Mouse (Mus musculus) adipose tissue, adult 10 weeks (tissue): ENCODE data around the gene Olfr551. TPM values are rescaled to one million over a fixed set of nuclear protein-coding genes. Genes with fewer than 3 reads are reported as not detected.

ENCODE experiments used
- polyA plus RNA-seq: library from polyadenylated mRNA; stranded (reverse); fragments of 350-450 nt; fragmentation: Illumina TruSeq; extraction: RNeasy Lipid Tissue Mini Kit (QIAGEN cat#74804); gene quantifications from one replicate; pipeline ENCODE4 v1.2.3, GENCODE M21; 2014; ENCODE audit warnings: low read depth, low replicate concordance

The Olfr551 gene
- not detected for polyA plus RNA-seq

GRCm38 (mm10) chr7:102591786-102592185, at the start of gene Olfr551:
Olfr551 (minus strand) TSS chr7:102591886.

GRCm38 (mm10) chr7:102638132-102638531, 46.4 kb upstream of the Olfr551 start, which contains the start of gene Olfr554:
Olfr554 (plus strand) TSS chr7:102638432.

GRCm38 (mm10) chr7:102618118-102618517, 26.4 kb upstream of the Olfr551 start, which contains the start of gene Olfr553:
Olfr553 (minus strand) TSS chr7:102618218.

GRCm38 (mm10) chr7:102597378-102598031, 5.8 kb upstream of the Olfr551 start, which contains the start of gene Olfr552:
Olfr552 (plus strand) TSS chr7:102597770.

GRCm38 (mm10) chr7:102571142-102571541, 20.5 kb downstream of the Olfr551 start, which contains the start of gene Olfr550:
Olfr550 (plus strand) TSS chr7:102571442.

GRCm38 (mm10) chr7:102564999-102565997, 26.4 kb downstream of the Olfr551 start, which contains the start of gene Trim21:
Trim21 (minus strand) TSS chr7:102565486.

GRCm38 (mm10) chr7:102549570-102549969, 42.1 kb downstream of the Olfr551 start, which contains the start of gene Olfr549:
Olfr549 (plus strand) TSS chr7:102549870.

GRCm38 (mm10) chr7:102540596-102540995, 51.1 kb downstream of the Olfr551 start, which contains the start of gene Olfr548-ps1:
Olfr548-ps1 (plus strand) TSS chr7:102540896.

GRCm38 (mm10) chr7:102534449-102534848, 57.2 kb downstream of the Olfr551 start, which contains the start of gene Olfr547:
Olfr547 (plus strand) TSS chr7:102534749.

Other genes starting within 250 kb of the Olfr551 start
- gene Rrm1, start 150.2 kb downstream of the Olfr551 start, polyA plus RNA-seq: 20.0 TPM
- gene Olfr543, start 110.2 kb downstream of the Olfr551 start, polyA plus RNA-seq: 0.56 TPM
- not detected for gene Olfr544, start 103.6 kb downstream of the Olfr551 start, polyA plus RNA-seq
- gene Olfr545, start 92.3 kb downstream of the Olfr551 start, polyA plus RNA-seq: not detected
- gene Olfr547, start 57.1 kb downstream of the Olfr551 start, polyA plus RNA-seq: not detected
- gene Olfr548-ps1, start 51.0 kb downstream of the Olfr551 start, polyA plus RNA-seq: not detected
- not detected for gene Olfr549, start 42.0 kb downstream of the Olfr551 start, polyA plus RNA-seq
- 11.5 TPM for gene Trim21, start 26.4 kb downstream of the Olfr551 start, polyA plus RNA-seq
- not detected for gene Olfr550, start 20.4 kb downstream of the Olfr551 start, polyA plus RNA-seq
- not detected for gene Olfr552, start 5.9 kb upstream of the Olfr551 start, polyA plus RNA-seq
- not detected for gene Olfr553, start 26.3 kb upstream of the Olfr551 start, polyA plus RNA-seq
- not detected for gene Olfr554, start 46.5 kb upstream of the Olfr551 start, polyA plus RNA-seq
- not detected for gene Olfr555, start 66.9 kb upstream of the Olfr551 start, polyA plus RNA-seq
- gene Olfr556, start 73.0 kb upstream of the Olfr551 start, polyA plus RNA-seq: not detected
- 32.3 TPM for gene Trim68, start 95.4 kb upstream of the Olfr551 start, polyA plus RNA-seq
- not detected for gene Olfr557, start 104.0 kb upstream of the Olfr551 start, polyA plus RNA-seq
- gene Olfr558, start 110.3 kb upstream of the Olfr551 start, polyA plus RNA-seq: 1.8 TPM
- gene Olfr33, start 127.2 kb upstream of the Olfr551 start, polyA plus RNA-seq: not detected
- gene Olfr559, start 135.6 kb upstream of the Olfr551 start, polyA plus RNA-seq: not detected
- not detected for gene Olfr560, start 167.5 kb upstream of the Olfr551 start, polyA plus RNA-seq
- gene Olfr78, start 167.6 kb upstream of the Olfr551 start, polyA plus RNA-seq: 1.7 TPM
- gene Olfr561, start 179.3 kb upstream of the Olfr551 start, polyA plus RNA-seq: not detected
- gene Olfr564, start 211.6 kb upstream of the Olfr551 start, polyA plus RNA-seq: not detected